Mouse (Mus musculus) liver, embryonic 14.5 days (tissue): Measurements from ENCODE around the gene Ssr4. TPM values are rescaled to one million over a fixed set of nuclear protein-coding genes. Genes with fewer than 3 reads are reported as not detected.

Experiments used
- ATAC-seq: fragments of 200-750 bp; cut with Nextera tagmentation; 2 replicates; pipeline ENCODE4 v1.8.0; 2017; ENCODE audit warnings: moderate number of reproducible peaks, mild to moderate bottlenecking, moderate library complexity; ENCODE audit not compliant: insufficient read depth
- DNase-seq, 3 experiments: peaks; one replicate each; pipeline ENCODE4 v3.0.0-alpha.2; 2012 to 2013; ENCODE audit warnings: low read depth in 3 of 3, low spot score in 3 of 3
- H3K27ac ChIP-seq: fragments of 300-500 bp; sonication (generic); 2 replicates; pipeline ENCODE4 v1.5.1; 2014; ENCODE audit warnings: moderate library complexity, mild to moderate bottlenecking, control low read depth, inconsistent platforms
- H3K27me3 ChIP-seq: fragments of 300-500 bp; sonication (generic); 2 replicates; pipeline ENCODE4 v1.6.1; 2014; ENCODE audit warnings: mild to moderate bottlenecking, low read length, moderate library complexity; ENCODE audit not compliant: control insufficient read depth, insufficient read depth
- H3K36me3 ChIP-seq: fragments of 300-500 bp; sonication (generic); replicated peaks from 2 replicates; pipeline ENCODE4 v1.6.1; 2014; ENCODE audit warnings: low read depth; ENCODE audit not compliant: control insufficient read depth, insufficient read depth
- H3K4me1 ChIP-seq, 2 experiments: fragments of 200-500 bp in 1 of 2; fragments of 300-500 bp in 1 of 2; sonication (generic) in 1 of 2; replicated peaks; 2 replicates each; pipeline ENCODE4 v1.6.1; 2012 to 2014; ENCODE audit warnings: antibody characterized with exemption in 1 of 2, inconsistent platforms in 1 of 2, low read length in 1 of 2; ENCODE audit not compliant: control insufficient read depth in 2 of 2, insufficient read depth in 2 of 2
- H3K4me2 ChIP-seq: fragments of 300-500 bp; sonication (generic); 2 replicates; pipeline ENCODE4 v1.6.1; 2014; ENCODE audit warnings: low read depth, mild to moderate bottlenecking, control low read depth, moderate library complexity
- H3K4me3 ChIP-seq, 2 experiments: fragments of 200-500 bp in 1 of 2; fragments of 300-500 bp in 1 of 2; sonication (generic) in 1 of 2; 2 replicates each; pipeline ENCODE4 v1.5.1; 2012 to 2014; ENCODE audit warnings: low read depth in 2 of 2, low read length in 2 of 2, mild to moderate bottlenecking in 2 of 2, control low read depth in 1 of 2, inconsistent platforms in 1 of 2, moderate library complexity in 1 of 2; ENCODE audit not compliant: insufficient read depth in 1 of 2
- H3K9ac ChIP-seq: fragments of 300-500 bp; sonication (generic); replicated peaks from 2 replicates; pipeline ENCODE4 v1.6.1; 2014; ENCODE audit warnings: mild to moderate bottlenecking, control low read depth, moderate library complexity
- H3K9me3 ChIP-seq: fragments of 300-500 bp; sonication (generic); 2 replicates; pipeline ENCODE4 v1.6.1; 2016; ENCODE audit warnings: low read length, mixed read lengths; ENCODE audit not compliant: control insufficient read depth
- CTCF ChIP-seq: IDR thresholded peaks from 2 replicates; pipeline ENCODE4 v1.5.1; 2016; ENCODE audit warnings: antibody characterized with exemption, low read depth, control low read depth
- EP300 ChIP-seq: IDR thresholded peaks from 2 replicates; pipeline ENCODE4 v1.6.1; 2016; ENCODE audit warnings: antibody characterized with exemption, low read depth
- WGBS: fragments of 180-500 bp; shearing (Covaris S2); extraction: QIAGEN DNeasy Blood & Tissue Kit; methylation state at CpG from one replicate; pipeline ENCODE4 v1.1.7; 2014; ENCODE audit not compliant: insufficient replicate concordance; 5-methylcytosine and 5-hydroxymethylcytosine counted together
- polyA plus RNA-seq, 2 experiments: library from polyadenylated mRNA; depleted of rRNA in 1 of 2; stranded (reverse) in 1 of 2; unstranded in 1 of 2; fragments of >200 nt; fragmentation: Nextera tagmentation in 1 of 2; extraction: Ambion mirVana in 1 of 2; gene quantifications; 2 replicates each; pipeline versions ENCODE4 v1.2.1 to v1.2.3; 2012 to 2014

Ssr4 gene
- polyA plus RNA-seq, 2 experiments, result 139 to 203 TPM

DNA sequence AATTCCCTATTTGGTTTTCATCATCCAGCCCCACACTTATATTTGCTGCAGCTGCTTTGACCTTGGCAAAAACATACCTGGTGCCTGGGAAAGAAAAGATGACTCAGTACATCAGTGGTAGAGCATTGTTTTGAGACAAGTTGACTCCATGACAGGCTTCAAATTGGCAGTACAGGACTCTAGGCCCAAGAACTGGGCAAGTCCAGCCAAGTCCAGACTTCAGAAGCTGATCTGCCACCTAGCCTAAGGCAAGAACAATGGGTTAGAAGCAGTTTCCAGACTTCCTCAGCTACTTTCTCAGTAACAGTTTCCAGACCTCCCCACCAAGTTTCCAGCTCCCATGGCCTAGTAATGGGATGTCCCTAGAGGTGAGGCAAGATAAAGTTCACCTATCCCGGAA lies 48.9 kb downstream of the Ssr4 start:
- Histone ChIP-seq H3K9me3 (no peaks in the 10 kb centered on the region), H3K27me3 (no peaks in the 10 kb centered on the region), H3K4me1 (no peaks in the 10 kb centered on the region), H3K27ac (no peak overlapping the region), H3K9ac (no peak overlapping the region), H3K4me3 (no peak overlapping the region), H3K4me2 (no peak overlapping the region), H3K36me3 (no peaks in the 10 kb centered on the region)
- DNase-seq, result no peak
- 77% methylated on average over 1 of the region's 1 CpGs for WGBS
- TF ChIP-seq CTCF, result no peak
- no peak for TF ChIP-seq EP300
- ATAC-seq, result no peak

DNA sequence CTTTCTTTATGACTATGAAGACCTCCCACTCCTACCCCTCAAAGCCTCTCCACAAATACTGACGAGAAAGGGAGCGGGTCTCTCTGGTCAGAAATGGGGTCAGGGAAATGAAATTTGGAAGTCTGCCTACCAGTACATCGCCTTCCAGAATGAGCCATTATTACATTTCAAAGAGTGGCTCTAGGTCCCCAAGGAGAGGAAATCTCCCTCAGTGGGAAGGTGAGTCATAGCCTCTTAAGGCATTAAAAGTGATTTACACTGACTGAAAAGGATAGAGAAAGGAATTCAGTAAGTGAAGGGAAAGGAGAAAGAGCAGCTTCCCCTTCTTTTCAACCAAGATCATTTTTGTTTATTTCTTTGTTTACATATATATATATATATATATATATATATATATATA lies 49.9 kb downstream of the Ssr4 start:
- ATAC-seq, result no peak
- Histone ChIP-seq H3K9me3 (no peaks in the 10 kb centered on the region), H3K9ac (no peak overlapping the region), H3K36me3 (no peaks in the 10 kb centered on the region), H3K4me3 (no peak overlapping the region), H3K4me1 (no peaks in the 10 kb centered on the region), H3K27ac (no peak overlapping the region), H3K27me3 (no peaks in the 10 kb centered on the region), H3K4me2 (no peak overlapping the region)
- DNase-seq, result no peak
- 69% methylated on average over 3 of the region's 3 CpGs for WGBS
- TF ChIP-seq CTCF, result no peak
- TF ChIP-seq EP300, result no peak

Other genes starting within 250 kb of the Ssr4 start
- gene Dusp9, start 147.6 kb upstream of the Ssr4 start, polyA plus RNA-seq (2012; rRNA removed), result 23.0 and 24.7 TPM in 2 replicates
- gene Dusp9, start 147.6 kb upstream of the Ssr4 start, polyA plus RNA-seq (2014; fragmentation: Nextera tagmentation; extraction: Ambion mirVana), result 8.1 and 9.3 TPM in 2 replicates
- gene Pnck, start 126.9 kb upstream of the Ssr4 start, polyA plus RNA-seq (2012; rRNA removed), result 0.89 and 0.93 TPM in 2 replicates
- gene Pnck, start 126.9 kb upstream of the Ssr4 start, polyA plus RNA-seq (2014; fragmentation: Nextera tagmentation; extraction: Ambion mirVana), result 0.96 TPM in 2 replicates
- gene Slc6a8, start 113.9 kb upstream of the Ssr4 start, polyA plus RNA-seq (2012; rRNA removed), result 1.7 and 2.0 TPM in 2 replicates
- gene Slc6a8, start 113.9 kb upstream of the Ssr4 start, polyA plus RNA-seq (2014; fragmentation: Nextera tagmentation; extraction: Ambion mirVana), result 0.29 and 0.34 TPM in 2 replicates
- 31.6 and 41.7 TPM in 2 replicates for gene Bcap31, start 70.9 kb upstream of the Ssr4 start, polyA plus RNA-seq (2012; rRNA removed)
- gene Bcap31, start 70.9 kb upstream of the Ssr4 start, polyA plus RNA-seq (2014; fragmentation: Nextera tagmentation; extraction: Ambion mirVana), result 136 and 137 TPM in 2 replicates
- 5.9 and 6.1 TPM in 2 replicates for gene Abcd1, start 70.4 kb upstream of the Ssr4 start, polyA plus RNA-seq (2012; rRNA removed)
- gene Abcd1, start 70.4 kb upstream of the Ssr4 start, polyA plus RNA-seq (2014; fragmentation: Nextera tagmentation; extraction: Ambion mirVana), result 6.5 and 6.6 TPM in 2 replicates
- gene Plxnb3, start 29.9 kb upstream of the Ssr4 start, polyA plus RNA-seq (2012; rRNA removed), result 0.26 and 0.31 TPM in 2 replicates
- gene Plxnb3, start 29.9 kb upstream of the Ssr4 start, polyA plus RNA-seq (2014; fragmentation: Nextera tagmentation; extraction: Ambion mirVana), result 0.08 and 0.14 TPM in 2 replicates
- 0.04 and 0.12 TPM in 2 replicates for gene Srpk3, start 12.6 kb upstream of the Ssr4 start, polyA plus RNA-seq (2012; rRNA removed)
- 0.05 and 0.11 TPM in 2 replicates for gene Srpk3, start 12.6 kb upstream of the Ssr4 start, polyA plus RNA-seq (2014; fragmentation: Nextera tagmentation; extraction: Ambion mirVana)
- 143 TPM in 2 replicates for gene Idh3g, start 131 bp upstream of the Ssr4 start, polyA plus RNA-seq (2012; rRNA removed)
- 128 and 140 TPM in 2 replicates for gene Idh3g, start 131 bp upstream of the Ssr4 start, polyA plus RNA-seq (2014; fragmentation: Nextera tagmentation; extraction: Ambion mirVana)
- 0.23 and 0.30 TPM in 2 replicates for gene Pdzd4, start 37.9 kb downstream of the Ssr4 start, polyA plus RNA-seq (2012; rRNA removed)
- 0.08 TPM in 1 of 2 replicates, not detected in the other for gene Pdzd4, start 37.9 kb downstream of the Ssr4 start, polyA plus RNA-seq (2014; fragmentation: Nextera tagmentation; extraction: Ambion mirVana)
- 0.01 TPM in 1 of 2 replicates, not detected in the other for gene Avpr2, start 105.1 kb downstream of the Ssr4 start, polyA plus RNA-seq (2012; rRNA removed)
- gene Avpr2, start 105.1 kb downstream of the Ssr4 start, polyA plus RNA-seq (2014; fragmentation: Nextera tagmentation; extraction: Ambion mirVana), result not detected in 2 replicates
- 0.18 and 0.47 TPM in 2 replicates for gene L1cam, start 109.1 kb downstream of the Ssr4 start, polyA plus RNA-seq (2012; rRNA removed)
- 0.16 and 0.20 TPM in 2 replicates for gene L1cam, start 109.1 kb downstream of the Ssr4 start, polyA plus RNA-seq (2014; fragmentation: Nextera tagmentation; extraction: Ambion mirVana)
- gene Arhgap4, start 134.8 kb downstream of the Ssr4 start, polyA plus RNA-seq (2012; rRNA removed), result 7.2 and 7.8 TPM in 2 replicates
- 3.5 and 4.9 TPM in 2 replicates for gene Arhgap4, start 134.8 kb downstream of the Ssr4 start, polyA plus RNA-seq (2014; fragmentation: Nextera tagmentation; extraction: Ambion mirVana)
- gene Naa10, start 134.9 kb downstream of the Ssr4 start, polyA plus RNA-seq (2012; rRNA removed), result 64.1 and 73.0 TPM in 2 replicates
- 81.1 and 81.3 TPM in 2 replicates for gene Naa10, start 134.9 kb downstream of the Ssr4 start, polyA plus RNA-seq (2014; fragmentation: Nextera tagmentation; extraction: Ambion mirVana)
- gene Renbp, start 143.8 kb downstream of the Ssr4 start, polyA plus RNA-seq (2012; rRNA removed), result 7.3 and 10.4 TPM in 2 replicates
- gene Renbp, start 143.8 kb downstream of the Ssr4 start, polyA plus RNA-seq (2014; fragmentation: Nextera tagmentation; extraction: Ambion mirVana), result 13.7 and 14.8 TPM in 2 replicates
- 28.9 and 33.2 TPM in 2 replicates for gene Hcfc1, start 179.3 kb downstream of the Ssr4 start, polyA plus RNA-seq (2012; rRNA removed)
- 35.1 and 42.8 TPM in 2 replicates for gene Hcfc1, start 179.3 kb downstream of the Ssr4 start, polyA plus RNA-seq (2014; fragmentation: Nextera tagmentation; extraction: Ambion mirVana)
- 19.9 and 20.2 TPM in 2 replicates for gene Irak1, start 236.9 kb downstream of the Ssr4 start, polyA plus RNA-seq (2012; rRNA removed)
- 15.5 and 17.0 TPM in 2 replicates for gene Irak1, start 236.9 kb downstream of the Ssr4 start, polyA plus RNA-seq (2014; fragmentation: Nextera tagmentation; extraction: Ambion mirVana)